Mouse (Mus musculus) CH12.LX (cell line): ENCODE measurements around the gene Slc4a3. TPM values are rescaled to one million over a fixed set of nuclear protein-coding genes. Genes with fewer than 3 reads are reported as not detected.

ENCODE experiments used
- DNase-seq: peaks from one replicate; pipeline ENCODE4 v3.0.0-alpha.2; 2013; ENCODE audit errors: extremely low read depth
- H3K27ac ChIP-seq: 2 replicates; pipeline ENCODE4 v1.5.1; 2012; ENCODE audit warnings: low read depth, mild to moderate bottlenecking, control low read depth, moderate library complexity; ENCODE audit not compliant: insufficient read depth
- H3K27me3 ChIP-seq: replicated peaks from 2 replicates; pipeline ENCODE3; 2012; ENCODE audit warnings: inconsistent platforms
- H3K36me3 ChIP-seq, 2 experiments: replicated peaks in 1 of 2; 2 replicates each; pipeline versions ENCODE3 to v1.6.1; 2012; ENCODE audit warnings: inconsistent platforms in 1 of 2, low read length in 1 of 2, mild to moderate bottlenecking in 1 of 2, mixed read lengths in 1 of 2, moderate library complexity in 1 of 2; ENCODE audit not compliant: control insufficient read depth in 1 of 2, insufficient read depth in 1 of 2
- H3K4me1 ChIP-seq, 2 experiments: 2 replicates each; pipeline ENCODE4 v1.6.1; 2012; ENCODE audit warnings: inconsistent platforms in 1 of 2, moderate library complexity in 1 of 2; ENCODE audit not compliant: insufficient read depth in 2 of 2, control insufficient read depth in 1 of 2
- H3K4me2 ChIP-seq: 2 replicates; pipeline ENCODE4 v1.6.1; 2012; ENCODE audit warnings: low read depth, mild to moderate bottlenecking, control low read depth; ENCODE audit not compliant: poor library complexity, insufficient read depth, severe bottlenecking
- H3K4me3 ChIP-seq, 3 experiments: fragments of 150-350 bp in 1 of 3; sonication (generic) in 1 of 3; replicated peaks in 1 of 3; 2 replicates each; pipeline versions ENCODE3 to v1.5.1; 2011 to 2012; ENCODE audit warnings: low read depth in 2 of 3, low read length in 2 of 3, mild to moderate bottlenecking in 2 of 3, moderate library complexity in 2 of 3, control low read depth in 1 of 3, improper control_type of control experiment in 1 of 3, inconsistent platforms in 1 of 3, mixed read lengths in 1 of 3; ENCODE audit not compliant: poor library complexity in 1 of 3
- H3K79me2 ChIP-seq: replicated peaks from 2 replicates; pipeline ENCODE4 v1.6.1; 2012; ENCODE audit warnings: mild to moderate bottlenecking, moderate library complexity; ENCODE audit not compliant: control insufficient read depth, poor library complexity, insufficient read depth, severe bottlenecking; ENCODE audit errors: extremely low read depth
- H3K9ac ChIP-seq: 2 replicates; pipeline ENCODE4 v1.6.1; 2012; ENCODE audit warnings: low read depth, mild to moderate bottlenecking, control low read depth, moderate library complexity; ENCODE audit not compliant: insufficient read depth
- H3K9me3 ChIP-seq: replicated peaks from 2 replicates; pipeline ENCODE3; 2012; ENCODE audit warnings: low read length, inconsistent platforms, mixed read lengths
- BHLHE40 ChIP-seq: IDR thresholded peaks from 2 replicates; pipeline ENCODE4 v1.6.1; 2011; ENCODE audit warnings: mild to moderate bottlenecking, low read depth, low read length, improper control_type of control experiment
- CHD1 ChIP-seq: IDR thresholded peaks from 2 replicates; pipeline ENCODE4 v1.6.1; 2012; ENCODE audit warnings: low read depth, low read length, improper control_type of control experiment, inconsistent platforms
- CHD2 ChIP-seq: IDR thresholded peaks from 2 replicates; pipeline ENCODE4 v1.6.1; 2011; ENCODE audit warnings: low read length, improper control_type of control experiment
- CTCF ChIP-seq, 2 experiments: IDR thresholded peaks in 1 of 2; conservative IDR thresholded peaks in 1 of 2; 2 replicates each; pipeline ENCODE4 v1.5.1; 2011 to 2012; ENCODE audit warnings: low read depth in 2 of 2, low read length in 2 of 2, improper control_type of control experiment in 1 of 2, inconsistent platforms in 1 of 2, mild to moderate bottlenecking in 1 of 2, moderate library complexity in 1 of 2
- E2F4 ChIP-seq: IDR thresholded peaks from 2 replicates; pipeline ENCODE4 v1.6.1; 2011; ENCODE audit warnings: low read depth, low read length, improper control_type of control experiment; ENCODE audit not compliant: insufficient replicate concordance
- EP300 ChIP-seq: IDR thresholded peaks from 2 replicates; pipeline ENCODE4 v1.6.1; 2011; ENCODE audit warnings: low read length, improper control_type of control experiment
- ETS1 ChIP-seq: conservative IDR thresholded peaks from 2 replicates; pipeline ENCODE4 v1.6.1; 2012; ENCODE audit warnings: low read depth, mild to moderate bottlenecking, inconsistent platforms, low read length, improper control_type of control experiment, moderate library complexity
- JUND ChIP-seq: conservative IDR thresholded peaks from 2 replicates; pipeline ENCODE4 v1.6.1; 2011; ENCODE audit warnings: low read depth, low read length, improper control_type of control experiment
- MAFK ChIP-seq: IDR thresholded peaks from 2 replicates; pipeline ENCODE4 v1.6.1; 2011; ENCODE audit warnings: low read length, improper control_type of control experiment; ENCODE audit not compliant: insufficient replicate concordance
- MAX ChIP-seq: IDR thresholded peaks from 2 replicates; pipeline ENCODE4 v1.6.1; 2011; ENCODE audit warnings: low read length, improper control_type of control experiment
- MAZ ChIP-seq: IDR thresholded peaks from 2 replicates; pipeline ENCODE4 v1.6.1; 2012; ENCODE audit warnings: low read depth, mild to moderate bottlenecking, inconsistent platforms, low read length, improper control_type of control experiment, moderate library complexity
- MEF2A ChIP-seq: IDR thresholded peaks from 2 replicates; pipeline ENCODE4 v1.6.1; 2014; ENCODE audit warnings: low read depth, mild to moderate bottlenecking, inconsistent platforms, low read length, improper control_type of control experiment, borderline replicate concordance
- MXI1 ChIP-seq: IDR thresholded peaks from 2 replicates; pipeline ENCODE4 v1.6.1; 2011; ENCODE audit warnings: mild to moderate bottlenecking, low read depth, low read length, improper control_type of control experiment
- NRF1 ChIP-seq: IDR thresholded peaks from 2 replicates; pipeline ENCODE4 v1.6.1; 2014; ENCODE audit warnings: low read depth, mild to moderate bottlenecking, inconsistent platforms, low read length, improper control_type of control experiment, moderate library complexity
- PAX5 ChIP-seq: IDR thresholded peaks from 2 replicates; pipeline ENCODE4 v1.6.1; 2012; ENCODE audit warnings: low read length, inconsistent platforms, mixed read lengths
- POLR2A ChIP-seq: IDR thresholded peaks from 2 replicates; pipeline ENCODE4 v1.6.1; 2011; ENCODE audit warnings: low read depth, mild to moderate bottlenecking, improper control_type of control experiment, low read length
- SIN3A ChIP-seq: IDR thresholded peaks from 2 replicates; pipeline ENCODE4 v1.6.1; 2012; ENCODE audit warnings: low read length, improper control_type of control experiment, inconsistent platforms
- SMC3 ChIP-seq: IDR thresholded peaks from 2 replicates; pipeline ENCODE4 v1.6.1; 2011; ENCODE audit warnings: low read depth, low read length, improper control_type of control experiment
- TBP ChIP-seq: conservative IDR thresholded peaks from 2 replicates; pipeline ENCODE4 v1.6.1; 2011; ENCODE audit warnings: low read depth, low read length, improper control_type of control experiment
- USF1 ChIP-seq: IDR thresholded peaks from 2 replicates; pipeline ENCODE4 v1.6.1; 2014; ENCODE audit warnings: low read depth, mild to moderate bottlenecking, inconsistent platforms, low read length, improper control_type of control experiment
- USF2 ChIP-seq: conservative IDR thresholded peaks from 2 replicates; pipeline ENCODE4 v1.6.1; 2011; ENCODE audit warnings: low read depth, low read length, improper control_type of control experiment
- ZC3H11A ChIP-seq: IDR thresholded peaks from 2 replicates; pipeline ENCODE4 v1.6.1; 2012; ENCODE audit warnings: low read depth, mild to moderate bottlenecking, inconsistent platforms, low read length, improper control_type of control experiment
- ZKSCAN1 ChIP-seq: IDR thresholded peaks from 2 replicates; pipeline ENCODE4 v1.6.1; 2012; ENCODE audit warnings: low read depth, inconsistent platforms, low read length, improper control_type of control experiment, borderline replicate concordance
- ZNF384 ChIP-seq: IDR thresholded peaks from 2 replicates; pipeline ENCODE4 v1.6.1; 2012; ENCODE audit warnings: low read depth, low read length, improper control_type of control experiment, inconsistent platforms
- dilution Hi-C: fragments of 300-500 bp; cut with MboI; formaldehyde crosslinking; loops from 2 replicates; pipeline ENCODE4 v1.14.3; 2020; ENCODE audit warnings: low sequenced_read_pairs; ENCODE audit not compliant: extremely low pct_unique_long_range_greater_than_20kb, extremely low pct_ligation_motif_present
- in situ Hi-C: fragments of 300-500 bp; cut with MboI; formaldehyde crosslinking; loops from 3 replicates; pipeline ENCODE4 v1.14.3; 2019; ENCODE audit warnings: low sequenced_read_pairs, low pct_ligation_motif_present, low pct_unique_long_range_greater_than_20kb, mixed read lengths
- polyA plus RNA-seq: library from polyadenylated mRNA; unstranded; fragments of >175 nt; gene quantifications from 2 replicates; pipeline ENCODE4 v1.2.1, GENCODE M21; 2012; ENCODE audit warnings: low read depth; ENCODE audit not compliant: insufficient read length
- total RNA-seq, 2 experiments: library from RNA; depleted of rRNA; stranded (reverse); fragments of 300-350 nt in 1 of 2; fragments of >200 nt in 1 of 2; gene quantifications; 2 replicates each; pipeline ENCODE4 v1.2.3; 2012 to 2014

Slc4a3 gene
- total and polyA plus RNA-seq, 3 experiments, result 0.03 to 0.21 TPM; not detected in 1

DNA sequence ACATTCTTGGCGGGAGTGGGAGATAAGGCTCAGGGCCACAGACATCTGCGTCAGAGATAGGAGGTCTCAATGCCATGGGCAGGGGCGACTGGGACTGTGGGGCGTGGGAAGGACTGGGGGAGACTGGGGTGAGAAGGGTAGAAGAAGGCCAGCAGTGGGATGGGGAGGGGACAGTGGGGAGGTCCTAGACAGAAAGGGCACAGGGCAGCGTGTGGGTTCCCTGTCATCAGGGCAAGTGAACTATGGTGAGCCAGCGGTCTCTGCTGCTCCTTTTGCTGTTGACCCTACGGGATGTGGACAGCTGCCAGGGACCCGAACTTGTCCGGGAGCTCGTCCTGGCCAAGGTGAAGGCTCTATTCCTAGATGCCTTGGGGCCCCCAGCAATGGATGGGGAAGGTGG lies 39.1 kb upstream of the Slc4a3 start, which contains the start of gene Inha:
Gene Inha, plus strand, starts transcription at position 72 of the 400 bp plus-strand sequence.
- in situ Hi-C loops, result no loop called here
- Histone ChIP-seq H3K9me3 (peaks cover 13% of the 10 kb centered on the region), H3K27ac (no peak within 1 kb of the TSS), H3K9ac (no peak within 1 kb of the TSS), H3K36me3 (no peaks in the 10 kb centered on the region), H3K4me2 (no peak within 1 kb of the TSS), H3K4me1 (no peaks in the 10 kb centered on the region), H3K79me2 (no peaks in the 10 kb centered on the region), H3K27me3 (peaks cover 20% of the 10 kb centered on the region), H3K4me3 (no peak within 1 kb of the TSS)
- dilution Hi-C loops, result no loop called here
- DNase-seq, result no peak
- TF ChIP-seq TBP (no peak), BHLHE40 (no peak), E2F4 (no peak), CHD1 (no peak), MAZ (no peak), ETS1 (no peak), EP300 (no peak), CHD2 (no peak), MAX (no peak), CTCF (conservative IDR thresholded peaks at IDR 0.05 in 1 of 2, IDR thresholded peaks at IDR 0.05 in 1 of 2; ENCODE audit: low read depth in 2 of 2, low read length in 2 of 2) (no peak), POLR2A (no peak), NRF1 (no peak), JUND (no peak), PAX5 (no peak), ZC3H11A (no peak)

GRCm38 (mm10) chr1:75509586-75509985 lies 36.5 kb upstream of the Slc4a3 start:
- Histone ChIP-seq H3K9me3 (peaks cover 10% of the 10 kb centered on the region), H3K27me3 (peaks cover 14% of the 10 kb centered on the region), H3K4me1 (no peaks in the 10 kb centered on the region), H3K36me3 (no peaks in the 10 kb centered on the region), H3K9ac (no peak overlapping the region), H3K4me3 (no peak overlapping the region), H3K79me2 (no peaks in the 10 kb centered on the region), H3K4me2 (no peak overlapping the region), H3K27ac (no peak overlapping the region)
- TF ChIP-seq ZKSCAN1 (no peak), MEF2A (no peak), MXI1 (no peak), MAX (no peak), TBP (no peak), PAX5 (no peak), E2F4 (no peak), ETS1 (no peak), USF1 (no peak), CHD1 (no peak), SIN3A (no peak), ZNF384 (no peak), SMC3 (no peak), MAFK (no peak), MAZ (no peak), EP300 (no peak), USF2 (no peak)
- in situ Hi-C loops, result no loop called here
- dilution Hi-C loops, result no loop called here
- DNase-seq, result no peak
